Mouse (Mus musculus) small intestine, adult 2 months (tissue): ENCODE data around the gene Syt6. TPM values are rescaled to one million over a fixed set of nuclear protein-coding genes. Genes with fewer than 3 reads are reported as not detected.

Experiments used
- H3K27ac ChIP-seq: fragments of 200-500 bp; 2 replicates; pipeline ENCODE4 v1.5.1; 2012; ENCODE audit warnings: low read depth, low read length, control low read depth, inconsistent platforms; ENCODE audit not compliant: insufficient read depth
- H3K27me3 ChIP-seq: fragments of 200-500 bp; 2 replicates; pipeline ENCODE4 v1.6.1; 2012; ENCODE audit warnings: mild to moderate bottlenecking, moderate library complexity, low read length, inconsistent platforms; ENCODE audit not compliant: control insufficient read depth, insufficient read depth
- H3K36me3 ChIP-seq: fragments of 200-500 bp; 2 replicates; pipeline ENCODE4 v1.6.1; 2012; ENCODE audit warnings: mild to moderate bottlenecking, low read length, control low read depth, inconsistent platforms; ENCODE audit not compliant: control insufficient read depth, insufficient read depth
- H3K4me1 ChIP-seq: fragments of 200-500 bp; 2 replicates; pipeline ENCODE4 v1.6.1; 2012; ENCODE audit warnings: low read length, inconsistent platforms, mixed read lengths; ENCODE audit not compliant: control insufficient read depth, insufficient read depth, insufficient read length
- H3K4me3 ChIP-seq: fragments of 200-500 bp; 2 replicates; pipeline ENCODE4 v1.5.1; 2012; ENCODE audit warnings: low read depth, mild to moderate bottlenecking, control low read depth, inconsistent platforms, low read length, moderate library complexity
- CTCF ChIP-seq: fragments of 200-500 bp; IDR thresholded peaks from 2 replicates; pipeline ENCODE4 v1.5.1; 2012; ENCODE audit warnings: low read depth, mild to moderate bottlenecking, control low read depth, inconsistent platforms, low read length, moderate library complexity, mixed read lengths; ENCODE audit not compliant: insufficient replicate concordance, insufficient read length; ENCODE audit errors: extremely low read depth
- POLR2A ChIP-seq: fragments of 200-500 bp; IDR thresholded peaks from 2 replicates; pipeline ENCODE4 v1.6.1; 2012; ENCODE audit warnings: low read depth, mild to moderate bottlenecking, control low read depth, inconsistent platforms, low read length, moderate library complexity
- WGBS: fragments of 180-500 bp; shearing (Covaris S2); methylation state at CpG from one replicate; pipeline ENCODE4 v1.1.7; 2018; 5-methylcytosine and 5-hydroxymethylcytosine counted together
- polyA plus RNA-seq: library from polyadenylated mRNA; depleted of rRNA; stranded (reverse); fragments of >200 nt; gene quantifications from 2 replicates; pipeline ENCODE4 v1.2.3, GENCODE M21; 2012

Syt6 gene
- polyA plus RNA-seq, 1 experiment = 0.13 TPM

GRCm38 (mm10) chr3:103615621-103616020 is 40.6 kb downstream of the Syt6 start:
- WGBS = 79% methylated on average over 4 of the region's 4 CpGs
- Histone ChIP-seq H3K4me3 (no peak overlapping the region), H3K4me1 (no peaks in the 10 kb centered on the region), H3K27ac (no peak overlapping the region), H3K27me3 (no peaks in the 10 kb centered on the region), H3K36me3 (no peaks in the 10 kb centered on the region)
- TF ChIP-seq POLR2A = no peak
- no peak for TF ChIP-seq CTCF

- no peaks in the 10 kb centered on the region for H3K27me3 ChIP-seq
- no peak overlapping the region for H3K27ac ChIP-seq
- H3K36me3 ChIP-seq = no peaks in the 10 kb centered on the region
- no peak overlapping the region for H3K4me3 ChIP-seq
- WGBS = 24% methylated on average over 6 of the region's 6 CpGs
- TF ChIP-seq POLR2A (no peak), CTCF (no peak)
- no peaks in the 10 kb centered on the region for H3K4me1 ChIP-seq
These were observed 42.0 kb downstream of the Syt6 start for GRCm38 (mm10) chr3:103616981-103617380.

- Histone ChIP-seq H3K27ac (no peak overlapping the region), H3K4me1 (no peaks in the 10 kb centered on the region), H3K36me3 (no peaks in the 10 kb centered on the region), H3K4me3 (no peak overlapping the region), H3K27me3 (no peaks in the 10 kb centered on the region)
- WGBS = 72% methylated on average over 11 of the region's 11 CpGs
- TF ChIP-seq CTCF (no peak), POLR2A (no peak)
These were observed 45.1 kb downstream of the Syt6 start for GRCm38 (mm10) chr3:103620101-103620500.

- H3K27me3 ChIP-seq = no peaks in the 10 kb centered on the region
- no peaks in the 10 kb centered on the region for H3K36me3 ChIP-seq
- WGBS = 81% methylated on average over 10 of the region's 10 CpGs
- no peaks in the 10 kb centered on the region for H3K4me1 ChIP-seq
- TF ChIP-seq CTCF (no peak), POLR2A (no peak)
- no peak overlapping the region for H3K27ac ChIP-seq
- no peak overlapping the region for H3K4me3 ChIP-seq
These were observed 49.0 kb downstream of the Syt6 start for GRCm38 (mm10) chr3:103623893-103624470.

DNA sequence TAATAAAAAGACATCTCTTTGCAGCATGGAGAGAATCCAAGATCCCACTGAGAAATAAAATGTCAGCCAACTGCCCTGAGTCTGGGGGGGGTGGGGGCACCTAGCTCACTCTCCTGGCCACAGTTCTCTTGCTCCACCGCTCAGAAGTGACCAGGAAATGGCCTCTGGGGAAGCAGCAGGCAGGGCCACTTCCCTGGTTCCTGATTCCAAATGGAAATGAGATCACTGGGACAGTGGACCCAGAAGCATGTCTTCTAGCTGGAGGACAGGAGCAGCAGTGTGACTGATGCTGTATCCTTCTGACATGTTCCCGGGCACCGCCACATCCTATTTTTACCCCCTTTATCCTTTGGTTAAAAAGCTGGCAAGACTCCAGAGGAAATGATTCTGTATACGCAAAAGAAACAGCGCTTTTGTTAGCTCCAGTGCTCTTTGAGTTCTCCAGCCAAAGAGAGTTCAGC is 49.6 kb downstream of the Syt6 start:
- Histone ChIP-seq H3K4me3 (no peak overlapping the region), H3K27ac (no peak overlapping the region), H3K4me1 (no peaks in the 10 kb centered on the region), H3K27me3 (no peaks in the 10 kb centered on the region), H3K36me3 (no peaks in the 10 kb centered on the region)
- TF ChIP-seq POLR2A = no peak
- WGBS = 54% methylated on average over 5 of the region's 5 CpGs

- H3K27me3 ChIP-seq = no peaks in the 10 kb centered on the region
- no peak overlapping the region for H3K27ac ChIP-seq
- no peak overlapping the region for H3K4me3 ChIP-seq
- H3K4me1 ChIP-seq = no peaks in the 10 kb centered on the region
- 87% methylated on average over 13 of the region's 13 CpGs for WGBS
- H3K36me3 ChIP-seq = no peaks in the 10 kb centered on the region
- TF ChIP-seq POLR2A (no peak), CTCF (no peak)
These were observed 50.1 kb downstream of the Syt6 start for GRCm38 (mm10) chr3:103625169-103625568.

DNA sequence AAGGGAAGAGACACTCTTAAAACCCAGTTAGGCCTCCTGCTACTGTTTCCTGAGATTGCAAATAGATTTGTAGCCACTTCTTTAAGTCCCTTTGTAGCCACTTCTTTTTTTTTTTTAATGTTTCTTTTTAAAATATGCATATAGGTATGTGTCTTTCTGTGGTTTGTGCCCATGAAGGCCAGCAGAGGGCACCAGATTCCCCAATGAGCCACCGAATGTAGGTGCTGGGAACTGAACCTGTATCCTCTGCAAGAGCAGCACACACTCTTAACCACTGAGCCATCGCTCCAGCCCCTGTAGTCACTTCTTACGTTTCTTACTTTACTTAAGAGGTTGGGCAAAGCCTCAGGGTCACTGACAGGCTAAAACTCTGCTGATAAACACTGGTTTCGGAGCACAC is 51.5 kb downstream of the Syt6 start:
- TF ChIP-seq POLR2A (no peak), CTCF (no peak)
- H3K4me1 ChIP-seq = no peaks in the 10 kb centered on the region
- 84% methylated on average over 4 of the region's 4 CpGs for WGBS
- no peak overlapping the region for H3K4me3 ChIP-seq
- no peaks in the 10 kb centered on the region for H3K36me3 ChIP-seq
- no peaks in the 10 kb centered on the region for H3K27me3 ChIP-seq
- H3K27ac ChIP-seq = no peak overlapping the region

GRCm38 (mm10) chr3:103627661-103628060 is 52.6 kb downstream of the Syt6 start:
- no peaks in the 10 kb centered on the region for H3K36me3 ChIP-seq
- no peaks in the 10 kb centered on the region for H3K27me3 ChIP-seq
- H3K27ac ChIP-seq = no peak overlapping the region
- WGBS = 82% methylated on average over 3 of the region's 3 CpGs
- H3K4me3 ChIP-seq = no peak overlapping the region
- H3K4me1 ChIP-seq = no peaks in the 10 kb centered on the region
- no peak for TF ChIP-seq POLR2A
- TF ChIP-seq CTCF = no peak
